Mouse (Mus musculus) spleen, postnatal 4 days (tissue): Measurements from ENCODE around the gene Mif4gd.

Experiments used
- DNase-seq, 2 experiments: peaks; one replicate each; pipeline ENCODE4 v3.0.0; 2022; ENCODE audit warnings: low spot score in 2 of 2

The Mif4gd gene

GRCm38 (mm10) chr11:115579080-115579479, 33.7 kb downstream of the Mif4gd start:
- DNase-seq = no peak

GRCm38 (mm10) chr11:115564961-115565360, 47.8 kb downstream of the Mif4gd start:
- DNase-seq = no peak

- peak; percentile 99 to 100 for DNase-seq
Observed at GRCm38 (mm10) chr11:115564064-115564809, 48.5 kb downstream of the Mif4gd start, which contains the start of gene Nup85. Gene Nup85 (plus strand): TSS chr11:115564434.

GRCm38 (mm10) chr11:115563406-115563805, 49.4 kb downstream of the Mif4gd start:
- DNase-seq = no peak
